Mouse (Mus musculus) kidney, adult 2 months (tissue): Measurements from ENCODE around the gene Hacd3.

Experiments
- CTCF ChIP-seq: fragments of 200-500 bp; conservative IDR thresholded peaks from 2 replicates; pipeline ENCODE4 v1.5.1; 2011; ENCODE audit warnings: low read depth, mild to moderate bottlenecking, control low read depth, low read length, moderate library complexity, mixed read lengths; ENCODE audit not compliant: insufficient read depth, insufficient read length
- POLR2A ChIP-seq: fragments of 200-500 bp; IDR thresholded peaks from one replicate; pipeline ENCODE4 v1.6.1; 2011; ENCODE audit warnings: low read depth, low read length, control low read depth

- TF ChIP-seq POLR2A = no peak
- TF ChIP-seq CTCF = no peak
Measured at GRCm38 (mm10) chr9:65023447-65023846, 2.0 kb upstream of the Hacd3 start.
